Mouse (Mus musculus) liver, embryonic 12.5 days (tissue): Measurements from ENCODE around the gene Lmtk3. TPM values are rescaled to one million over a fixed set of nuclear protein-coding genes. Genes with fewer than 3 reads are reported as not detected.

Experiments
- ATAC-seq: fragments of 200-750 bp; cut with Nextera tagmentation; 2 replicates; pipeline ENCODE4 v1.8.0; 2017; ENCODE audit warnings: moderate number of reproducible peaks, mild to moderate bottlenecking, moderate library complexity
- H3K27ac ChIP-seq: fragments of 300-500 bp; sonication (generic); 2 replicates; pipeline ENCODE4 v1.5.1; 2016; ENCODE audit warnings: mild to moderate bottlenecking
- H3K27me3 ChIP-seq: fragments of 300-500 bp; sonication (generic); replicated peaks from 2 replicates; pipeline ENCODE4 v1.6.1; 2016; ENCODE audit warnings: mild to moderate bottlenecking, moderate library complexity
- H3K36me3 ChIP-seq: fragments of 300-500 bp; sonication (generic); 2 replicates; pipeline ENCODE4 v1.6.1; 2016; ENCODE audit warnings: mild to moderate bottlenecking, moderate library complexity
- H3K4me1 ChIP-seq: fragments of 300-500 bp; sonication (generic); 2 replicates; pipeline ENCODE4 v1.6.1; 2016
- H3K4me2 ChIP-seq: fragments of 300-500 bp; sonication (generic); 2 replicates; pipeline ENCODE4 v1.6.1; 2016; ENCODE audit warnings: mild to moderate bottlenecking, moderate library complexity
- H3K4me3 ChIP-seq: fragments of 300-500 bp; sonication (generic); 2 replicates; pipeline ENCODE4 v1.5.1; 2016; ENCODE audit warnings: mild to moderate bottlenecking, moderate library complexity
- H3K9ac ChIP-seq: fragments of 300-500 bp; sonication (generic); 2 replicates; pipeline ENCODE4 v1.6.1; 2016; ENCODE audit warnings: mild to moderate bottlenecking, moderate library complexity
- H3K9me3 ChIP-seq: fragments of 300-500 bp; sonication (generic); replicated peaks from 2 replicates; pipeline ENCODE4 v1.6.1; 2016; ENCODE audit warnings: mild to moderate bottlenecking, moderate library complexity
- WGBS: fragments of 180-500 bp; shearing (Covaris S2); methylation state at CpG from one replicate; pipeline ENCODE4 v1.1.7; 2016; ENCODE audit not compliant: insufficient replicate concordance; 5-methylcytosine and 5-hydroxymethylcytosine counted together
- polyA plus RNA-seq: library from polyadenylated mRNA; unstranded; fragments of >200 nt; fragmentation: Nextera tagmentation; extraction: Ambion mirVana; gene quantifications from 2 replicates; pipeline ENCODE4 v1.2.1, GENCODE M21; 2016

Lmtk3 gene
- polyA plus RNA-seq, 1 experiment from 2014 or later = 0.10 TPM

GRCm38 (mm10) chr7:45814841-45815240 is 31.3 kb downstream of the Lmtk3 start:
- H3K4me1 ChIP-seq = peaks cover 34% of the 10 kb centered on the region
- peak overlapping the region; percentile 65 for H3K4me2 ChIP-seq
- peaks cover 16% of the 10 kb centered on the region for H3K27me3 ChIP-seq
- peak overlapping the region; percentile 93 for H3K4me3 ChIP-seq
- peaks cover 32% of the 10 kb centered on the region for H3K36me3 ChIP-seq
- no peak overlapping the region for H3K9ac ChIP-seq
- no peak overlapping the region for H3K27ac ChIP-seq
- WGBS = 7% methylated on average over 5 of the region's 5 CpGs
- no peaks in the 10 kb centered on the region for H3K9me3 ChIP-seq
- ATAC-seq = no peak

- peaks cover 22% of the 10 kb centered on the region for H3K27me3 ChIP-seq
- H3K4me1 ChIP-seq = peaks cover 36% of the 10 kb centered on the region
- H3K27ac ChIP-seq = no peak overlapping the region
- no peak for ATAC-seq
- peaks cover 26% of the 10 kb centered on the region for H3K36me3 ChIP-seq
- WGBS = 73% methylated on average over 10 of the region's 10 CpGs
- peak overlapping the region; percentile 65 for H3K4me2 ChIP-seq
- H3K4me3 ChIP-seq = peak overlapping the region; percentile 93; the same call in 1 of the 2 replicates
- no peak overlapping the region for H3K9ac ChIP-seq
- H3K9me3 ChIP-seq = no peaks in the 10 kb centered on the region
Observed at GRCm38 (mm10) chr7:45815323-45815983, 31.9 kb downstream of the Lmtk3 start.

- Histone ChIP-seq H3K9me3 (no peaks in the 10 kb centered on the region), H3K4me2 (no peak overlapping the region), H3K27me3 (peaks cover 24% of the 10 kb centered on the region), H3K9ac (no peak overlapping the region), H3K4me1 (peaks cover 36% of the 10 kb centered on the region), H3K4me3 (no peak overlapping the region), H3K36me3 (peaks cover 21% of the 10 kb centered on the region), H3K27ac (no peak overlapping the region)
- 53% methylated on average over 2 of the region's 2 CpGs for WGBS
- no peak for ATAC-seq
Observed at GRCm38 (mm10) chr7:45815984-45816351, 32.4 kb downstream of the Lmtk3 start.

GRCm38 (mm10) chr7:45819843-45820242 is 36.3 kb downstream of the Lmtk3 start:
- Histone ChIP-seq H3K4me2 (peak overlapping the region; percentile 43), H3K4me3 (0 out of 2 replicates have a peak overlapping the region, but pooled peaks have one; percentile 7), H3K27ac (no peak overlapping the region), H3K9ac (no peak overlapping the region), H3K9me3 (no peaks in the 10 kb centered on the region), H3K27me3 (peaks cover 24% of the 10 kb centered on the region), H3K36me3 (peaks cover 27% of the 10 kb centered on the region), H3K4me1 (peaks cover 18% of the 10 kb centered on the region)
- WGBS = 13% methylated on average over 25 of the region's 25 CpGs
- ATAC-seq = no peak

GRCm38 (mm10) chr7:45820913-45821312 is 37.4 kb downstream of the Lmtk3 start:
- Histone ChIP-seq H3K9me3 (no peaks in the 10 kb centered on the region), H3K4me2 (no peak overlapping the region), H3K9ac (no peak overlapping the region), H3K36me3 (peaks cover 37% of the 10 kb centered on the region), H3K27me3 (peaks cover 24% of the 10 kb centered on the region), H3K27ac (no peak overlapping the region), H3K4me1 (peaks cover 14% of the 10 kb centered on the region), H3K4me3 (no peak overlapping the region)
- ATAC-seq = no peak

GRCm38 (mm10) chr7:45824598-45824997 is 41.1 kb downstream of the Lmtk3 start, which contains the start of gene Kcnj14:
Gene Kcnj14 (minus strand): TSS chr7:45824782.
- 56% methylated on average over 7 of the region's 7 CpGs for WGBS
- peaks cover 22% of the 10 kb centered on the region for H3K4me1 ChIP-seq

GRCm38 (mm10) chr7:45826631-45827030 is 43.1 kb downstream of the Lmtk3 start:
- no peak overlapping the region for H3K9ac ChIP-seq
- no peak overlapping the region for H3K4me3 ChIP-seq
- H3K27me3 ChIP-seq = peaks cover 8% of the 10 kb centered on the region
- 79% methylated on average over 7 of the region's 7 CpGs for WGBS
- H3K4me1 ChIP-seq = peaks cover 34% of the 10 kb centered on the region
- H3K4me2 ChIP-seq = no peak overlapping the region
- no peak overlapping the region for H3K27ac ChIP-seq
- peaks cover 75% of the 10 kb centered on the region for H3K36me3 ChIP-seq
- H3K9me3 ChIP-seq = no peaks in the 10 kb centered on the region
- ATAC-seq = no peak

More at GRCm38 (mm10) chr7:45824598-45824997, 41.1 kb downstream of the Lmtk3 start, which contains the start of gene Kcnj14:
- peak; percentile 30; the same call in 1 of the 2 replicates for ATAC-seq
- H3K36me3 ChIP-seq = peaks cover 74% of the 10 kb centered on the region
- no peak within 1 kb of the TSS for H3K4me2 ChIP-seq
- H3K27ac ChIP-seq = no peak within 1 kb of the TSS
- H3K27me3 ChIP-seq = peaks cover 10% of the 10 kb centered on the region
- no peak within 1 kb of the TSS for H3K9ac ChIP-seq
- no peaks in the 10 kb centered on the region for H3K9me3 ChIP-seq
- H3K4me3 ChIP-seq = no peak within 1 kb of the TSS

- Histone ChIP-seq H3K4me1 (peaks cover 43% of the 10 kb centered on the region), H3K9me3 (no peaks in the 10 kb centered on the region), H3K36me3 (peaks cover 41% of the 10 kb centered on the region), H3K27me3 (peaks cover 47% of the 10 kb centered on the region), H3K4me2 (peak within 1 kb of the TSS; percentile 86), H3K27ac (peak within 1 kb of the TSS; percentile 20; the same call in 1 of the 2 replicates), H3K9ac (peak within 1 kb of the TSS; percentile 75), H3K4me3 (peak within 1 kb of the TSS; percentile 84)
- peak; percentile 80 for ATAC-seq
- under 1% methylated on average over 35 of the region's 35 CpGs for WGBS
Observed at GRCm38 (mm10) chr7:45830427-45831127, 47.0 kb downstream of the Lmtk3 start, which contains the start of gene Grwd1. Gene Grwd1 (minus strand): TSS chr7:45830944.

GRCm38 (mm10) chr7:45831128-45831525 is 47.6 kb downstream of the Lmtk3 start:
- H3K27me3 ChIP-seq = peaks cover 51% of the 10 kb centered on the region
- H3K9me3 ChIP-seq = no peaks in the 10 kb centered on the region
- H3K4me2 ChIP-seq = peak overlapping the region; percentile 86
- WGBS = 12% methylated on average over 5 of the region's 5 CpGs
- peak overlapping the region; percentile 84 for H3K4me3 ChIP-seq
- no peak overlapping the region for H3K27ac ChIP-seq
- no peak for ATAC-seq
- H3K4me1 ChIP-seq = peaks cover 43% of the 10 kb centered on the region
- H3K9ac ChIP-seq = no peak overlapping the region
- peaks cover 36% of the 10 kb centered on the region for H3K36me3 ChIP-seq

- Histone ChIP-seq H3K27ac (no peak overlapping the region), H3K36me3 (peaks cover 23% of the 10 kb centered on the region), H3K27me3 (peaks cover 59% of the 10 kb centered on the region), H3K4me2 (peak overlapping the region; percentile 56), H3K9ac (no peak overlapping the region), H3K4me1 (peaks cover 43% of the 10 kb centered on the region), H3K4me3 (peak overlapping the region; percentile 43), H3K9me3 (no peaks in the 10 kb centered on the region)
- 9% methylated on average over 30 of the region's 30 CpGs for WGBS
- no peak for ATAC-seq
Observed at GRCm38 (mm10) chr7:45832428-45832827, 48.9 kb downstream of the Lmtk3 start.

- Histone ChIP-seq H3K9me3 (no peaks in the 10 kb centered on the region), H3K9ac (no peak overlapping the region; the same call in 1 of the 2 replicates), H3K27ac (no peak overlapping the region), H3K27me3 (peaks cover 66% of the 10 kb centered on the region), H3K36me3 (peaks cover 14% of the 10 kb centered on the region), H3K4me1 (peaks cover 43% of the 10 kb centered on the region), H3K4me2 (peak overlapping the region; percentile 56), H3K4me3 (peak overlapping the region; percentile 43)
- no peak for ATAC-seq
- WGBS = 3% methylated on average over 69 of the region's 86 CpGs
Observed at GRCm38 (mm10) chr7:45833148-45833790, 49.7 kb downstream of the Lmtk3 start.

- peak overlapping the region; percentile 43 for H3K4me3 ChIP-seq
- H3K36me3 ChIP-seq = peaks cover 8% of the 10 kb centered on the region
- 6% methylated on average over 31 of the region's 31 CpGs for WGBS
- no peak overlapping the region for H3K27ac ChIP-seq
- H3K9ac ChIP-seq = no peak overlapping the region
- H3K4me2 ChIP-seq = peak overlapping the region; percentile 56
- peaks cover 41% of the 10 kb centered on the region for H3K4me1 ChIP-seq
- ATAC-seq = no peak
- peaks cover 69% of the 10 kb centered on the region for H3K27me3 ChIP-seq
- no peaks in the 10 kb centered on the region for H3K9me3 ChIP-seq
Observed at GRCm38 (mm10) chr7:45833924-45834323, 50.4 kb downstream of the Lmtk3 start.
